Mouse (Mus musculus) liver, embryonic 16.5 days (tissue): ENCODE measurements around the gene Tln2. TPM values are rescaled to one million over a fixed set of nuclear protein-coding genes. Genes with fewer than 3 reads are reported as not detected.

Source experiments
- ATAC-seq: fragments of 200-750 bp; cut with Nextera tagmentation; 2 replicates; pipeline ENCODE4 v1.8.0; 2017; ENCODE audit warnings: low read depth, mild to moderate bottlenecking, moderate number of reproducible peaks, moderate library complexity
- H3K27ac ChIP-seq: fragments of 300-500 bp; sonication (generic); 2 replicates; pipeline ENCODE4 v1.5.1; 2014; ENCODE audit warnings: mild to moderate bottlenecking, low read length
- H3K27me3 ChIP-seq: fragments of 300-500 bp; sonication (generic); 2 replicates; pipeline ENCODE4 v1.6.1; 2014; ENCODE audit warnings: low read depth, low read length, mixed read lengths; ENCODE audit not compliant: control insufficient read depth, insufficient read depth
- H3K36me3 ChIP-seq: fragments of 300-500 bp; sonication (generic); 2 replicates; pipeline ENCODE4 v1.6.1; 2014; ENCODE audit warnings: mild to moderate bottlenecking; ENCODE audit not compliant: control insufficient read depth, insufficient read depth
- H3K4me1 ChIP-seq: fragments of 300-500 bp; sonication (generic); 2 replicates; pipeline ENCODE4 v1.6.1; 2014; ENCODE audit warnings: low read depth, low read length, mixed read lengths; ENCODE audit not compliant: control insufficient read depth
- H3K4me2 ChIP-seq: fragments of 300-500 bp; sonication (generic); 2 replicates; pipeline ENCODE4 v1.6.1; 2014; ENCODE audit warnings: low read depth, low read length, mixed read lengths
- H3K4me3 ChIP-seq: fragments of 300-500 bp; sonication (generic); 2 replicates; pipeline ENCODE4 v1.5.1; 2014; ENCODE audit warnings: low read depth, mild to moderate bottlenecking, low read length
- H3K9ac ChIP-seq: fragments of 300-500 bp; sonication (generic); 2 replicates; pipeline ENCODE4 v1.6.1; 2014; ENCODE audit warnings: low read depth, low read length
- H3K9me3 ChIP-seq: fragments of 300-500 bp; sonication (generic); replicated peaks from 2 replicates; pipeline ENCODE4 v1.6.1; 2016; ENCODE audit warnings: low read length; ENCODE audit not compliant: control insufficient read depth
- WGBS: fragments of 180-500 bp; shearing (Covaris S2); extraction: QIAGEN DNeasy Blood & Tissue Kit; methylation state at CpG from one replicate; pipeline ENCODE4 v1.1.7; 2014; ENCODE audit not compliant: insufficient replicate concordance; 5-methylcytosine and 5-hydroxymethylcytosine counted together
- polyA plus RNA-seq: library from polyadenylated mRNA; unstranded; fragments of >200 nt; fragmentation: Nextera tagmentation; extraction: Ambion mirVana; gene quantifications from 2 replicates; pipeline ENCODE4 v1.2.1, GENCODE M21; 2015

Tln2 gene
- 2.6 and 3.4 TPM in 2 replicates for polyA plus RNA-seq

GRCm38 (mm10) chr9:67559603-67560002 is at the start of gene Tln2:
TSS of gene Tln2 (minus strand) at chr9:67559703.
- Histone ChIP-seq H3K9me3 (no peaks in the 10 kb centered on the region), H3K9ac (no peak within 1 kb of the TSS), H3K36me3 (no peaks in the 10 kb centered on the region), H3K27me3 (no peaks in the 10 kb centered on the region), H3K4me3 (no peak within 1 kb of the TSS), H3K4me1 (no peaks in the 10 kb centered on the region), H3K27ac (no peak within 1 kb of the TSS), H3K4me2 (no peak within 1 kb of the TSS)
- ATAC-seq: no peak
- WGBS: 67% methylated on average over 4 of the region's 4 CpGs

DNA sequence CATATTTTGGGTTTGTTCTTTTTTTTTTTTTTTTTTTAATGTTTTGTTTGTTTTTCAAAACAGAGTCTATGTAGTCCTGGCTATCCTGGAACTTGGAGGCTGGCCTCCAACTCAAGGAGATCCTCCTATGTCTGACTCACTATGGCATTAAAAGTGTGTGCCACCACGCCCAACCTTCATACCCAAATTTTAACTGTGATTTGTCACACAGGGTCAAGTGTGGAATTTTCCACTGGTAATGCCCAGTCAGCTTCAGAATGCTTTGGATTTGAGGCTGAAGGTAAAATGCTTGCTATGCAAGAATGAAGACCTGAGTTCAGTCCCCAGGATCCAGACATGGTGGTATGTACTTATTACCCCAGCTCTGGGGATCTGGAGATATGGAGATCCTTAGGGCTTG is 49.7 kb upstream of the Tln2 start:
- Histone ChIP-seq H3K4me1 (no peaks in the 10 kb centered on the region), H3K4me2 (no peak overlapping the region), H3K36me3 (no peaks in the 10 kb centered on the region), H3K27me3 (no peaks in the 10 kb centered on the region), H3K9me3 (no peaks in the 10 kb centered on the region), H3K27ac (no peak overlapping the region), H3K4me3 (no peak overlapping the region), H3K9ac (no peak overlapping the region)
- no peak for ATAC-seq
- 33% methylated on average over 1 of the region's 1 CpGs for WGBS

- no peak for ATAC-seq
- Histone ChIP-seq H3K4me3 (no peak overlapping the region), H3K4me1 (no peaks in the 10 kb centered on the region), H3K9ac (no peak overlapping the region), H3K27ac (no peak overlapping the region), H3K9me3 (no peaks in the 10 kb centered on the region), H3K27me3 (no peaks in the 10 kb centered on the region), H3K4me2 (no peak overlapping the region), H3K36me3 (no peaks in the 10 kb centered on the region)
- 69% methylated on average over 9 of the region's 9 CpGs for WGBS
These were observed 48.4 kb upstream of the Tln2 start for GRCm38 (mm10) chr9:67607786-67608366.

- H3K27ac ChIP-seq: no peak overlapping the region
- H3K4me3 ChIP-seq: no peak overlapping the region
- H3K36me3 ChIP-seq: no peaks in the 10 kb centered on the region
- no peak for ATAC-seq
- H3K9me3 ChIP-seq: no peaks in the 10 kb centered on the region
- H3K4me1 ChIP-seq: no peaks in the 10 kb centered on the region
- no peak overlapping the region for H3K4me2 ChIP-seq
- H3K27me3 ChIP-seq: no peaks in the 10 kb centered on the region
- no peak overlapping the region for H3K9ac ChIP-seq
- WGBS: 62% methylated on average over 6 of the region's 6 CpGs
These were observed 47.8 kb upstream of the Tln2 start for GRCm38 (mm10) chr9:67607268-67607667.

- H3K4me2 ChIP-seq: no peak overlapping the region
- H3K27me3 ChIP-seq: no peaks in the 10 kb centered on the region
- H3K36me3 ChIP-seq: no peaks in the 10 kb centered on the region
- H3K4me3 ChIP-seq: no peak overlapping the region
- WGBS: 43% methylated on average over 7 of the region's 7 CpGs
- ATAC-seq: no peak
- H3K4me1 ChIP-seq: no peaks in the 10 kb centered on the region
- H3K27ac ChIP-seq: no peak overlapping the region
- no peaks in the 10 kb centered on the region for H3K9me3 ChIP-seq
- no peak overlapping the region for H3K9ac ChIP-seq
These were observed 46.4 kb upstream of the Tln2 start for GRCm38 (mm10) chr9:67605867-67606435.

- Histone ChIP-seq H3K4me1 (no peaks in the 10 kb centered on the region), H3K4me2 (no peak overlapping the region), H3K36me3 (no peaks in the 10 kb centered on the region), H3K9ac (no peak overlapping the region), H3K9me3 (no peaks in the 10 kb centered on the region), H3K27me3 (no peaks in the 10 kb centered on the region), H3K27ac (no peak overlapping the region), H3K4me3 (no peak overlapping the region)
- no peak for ATAC-seq
These were observed 45.4 kb upstream of the Tln2 start for GRCm38 (mm10) chr9:67604940-67605339.

DNA sequence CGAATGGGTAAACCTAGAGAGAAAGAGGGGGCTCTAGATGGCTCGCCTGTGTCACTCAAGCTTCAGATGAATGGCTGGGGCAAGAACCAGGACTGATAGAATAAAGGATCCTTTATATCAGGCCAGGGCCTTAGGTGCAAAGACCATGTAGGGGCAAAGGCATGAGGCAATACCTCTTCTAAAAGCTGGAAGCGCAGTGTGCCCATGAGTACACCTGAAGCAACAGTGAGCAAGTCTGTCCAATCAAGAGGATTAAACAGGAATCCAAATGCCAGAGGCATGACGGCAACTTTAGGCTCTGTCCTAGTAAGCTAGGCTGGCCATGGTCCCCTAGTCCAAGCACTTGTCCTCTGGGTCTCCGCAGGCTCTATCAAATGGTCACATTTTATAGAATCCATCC is 42.8 kb upstream of the Tln2 start:
- no peak for ATAC-seq
- Histone ChIP-seq H3K27me3 (no peaks in the 10 kb centered on the region), H3K4me3 (no peak overlapping the region), H3K27ac (no peak overlapping the region), H3K36me3 (no peaks in the 10 kb centered on the region), H3K9me3 (no peaks in the 10 kb centered on the region), H3K4me2 (no peak overlapping the region), H3K4me1 (no peaks in the 10 kb centered on the region), H3K9ac (no peak overlapping the region)
- WGBS: 68% methylated on average over 5 of the region's 5 CpGs

DNA sequence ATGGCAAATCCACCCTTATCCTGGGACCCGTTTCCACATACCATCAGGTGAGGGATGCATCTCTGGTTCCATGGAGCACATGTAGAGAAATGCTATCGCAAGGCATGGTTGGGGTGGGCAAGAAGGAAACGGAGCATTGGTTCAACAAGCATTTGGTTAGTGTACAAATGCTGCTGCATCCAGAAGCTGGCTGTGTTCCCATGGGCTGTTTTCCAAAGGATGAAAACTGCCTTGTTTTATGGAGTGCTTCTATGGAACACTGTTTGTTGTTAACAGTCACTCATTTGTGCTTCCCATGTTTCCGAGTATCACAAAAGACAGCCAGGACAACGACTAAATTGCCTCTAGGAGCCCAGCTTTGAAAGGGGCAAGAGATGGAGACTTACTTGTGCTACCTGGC is 35.7 kb upstream of the Tln2 start:
- H3K9ac ChIP-seq: no peak overlapping the region
- no peaks in the 10 kb centered on the region for H3K9me3 ChIP-seq
- H3K27ac ChIP-seq: no peak overlapping the region
- 63% methylated on average over 5 of the region's 5 CpGs for WGBS
- ATAC-seq: no peak
- H3K4me1 ChIP-seq: no peaks in the 10 kb centered on the region
- H3K36me3 ChIP-seq: no peaks in the 10 kb centered on the region
- H3K4me3 ChIP-seq: no peak overlapping the region
- no peaks in the 10 kb centered on the region for H3K27me3 ChIP-seq
- H3K4me2 ChIP-seq: no peak overlapping the region

- H3K4me2 ChIP-seq: no peak overlapping the region
- H3K9me3 ChIP-seq: no peaks in the 10 kb centered on the region
- H3K4me1 ChIP-seq: no peaks in the 10 kb centered on the region
- no peak overlapping the region for H3K4me3 ChIP-seq
- no peak overlapping the region for H3K9ac ChIP-seq
- WGBS: 71% methylated on average over 9 of the region's 9 CpGs
- ATAC-seq: no peak
- H3K27ac ChIP-seq: no peak overlapping the region
- no peaks in the 10 kb centered on the region for H3K27me3 ChIP-seq
- H3K36me3 ChIP-seq: no peaks in the 10 kb centered on the region
These were observed 34.1 kb upstream of the Tln2 start for GRCm38 (mm10) chr9:67593469-67594141.
